Mouse (Mus musculus) brown adipose tissue, adult 24 weeks (tissue): ENCODE measurements around the gene Cyp2d34. TPM values are rescaled to one million over a fixed set of nuclear protein-coding genes. Genes with fewer than 3 reads are reported as not detected.

ENCODE experiments used
- H3K27ac ChIP-seq: fragments of 200-500 bp; replicated peaks from 2 replicates; pipeline ENCODE4 v1.5.1; 2012; ENCODE audit warnings: low read depth, mild to moderate bottlenecking, low read length
- H3K4me1 ChIP-seq: fragments of 200-500 bp; 2 replicates; pipeline ENCODE4 v1.6.1; 2012; ENCODE audit warnings: low read length, mixed read lengths; ENCODE audit not compliant: control insufficient read depth, insufficient read depth, insufficient read length
- H3K4me3 ChIP-seq: fragments of 200-500 bp; 2 replicates; pipeline ENCODE4 v1.5.1; 2012; ENCODE audit warnings: low read depth, mild to moderate bottlenecking, low read length, moderate library complexity; ENCODE audit not compliant: insufficient read depth
- polyA plus RNA-seq: library from polyadenylated mRNA; stranded (reverse); fragments of >200 nt; gene quantifications from 2 replicates; pipeline ENCODE4 v1.2.4, GENCODE M21; 2012; ENCODE audit not compliant: missing spikeins, insufficient read depth, insufficient read length

Cyp2d34 gene
- not detected in 2 replicates for polyA plus RNA-seq

DNA sequence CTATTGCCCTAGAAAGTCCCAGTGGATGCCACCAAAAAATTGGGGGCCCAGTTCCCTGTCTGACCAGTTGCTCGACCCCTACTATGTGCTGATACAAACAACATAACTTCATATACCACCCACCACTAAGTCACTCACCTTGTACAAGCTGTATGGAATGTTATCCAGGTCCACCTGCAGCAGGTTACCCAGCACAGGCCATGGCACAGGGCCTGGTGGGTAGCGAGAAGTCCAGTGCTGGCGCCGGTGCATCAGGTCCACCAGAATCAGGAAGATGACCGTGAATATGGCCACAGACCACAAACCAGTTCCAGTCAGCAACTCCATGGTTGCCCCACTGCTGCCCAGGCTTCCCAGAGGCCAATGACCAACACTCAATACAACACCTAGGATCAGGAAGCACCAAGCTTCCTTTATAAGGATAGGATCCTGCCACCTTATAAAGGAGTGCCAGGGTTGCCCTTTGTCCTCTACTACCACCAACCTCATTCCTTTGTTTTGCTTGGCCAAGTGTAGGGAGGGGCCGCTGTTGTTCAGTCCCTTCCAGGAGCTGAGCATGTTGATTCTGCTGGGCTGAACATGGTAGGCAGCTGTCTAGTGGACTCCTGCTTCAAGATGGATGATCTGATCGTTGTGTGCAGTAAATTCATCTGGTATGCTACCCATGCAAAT, at the start of gene Cyp2d34:
Gene Cyp2d34, minus strand, starts transcription at position 416 of the 672 bp plus-strand sequence.
- no peaks in the 10 kb centered on the region for H3K4me1 ChIP-seq
- no peak within 1 kb of the TSS for H3K4me3 ChIP-seq
- no peak within 1 kb of the TSS for H3K27ac ChIP-seq

DNA sequence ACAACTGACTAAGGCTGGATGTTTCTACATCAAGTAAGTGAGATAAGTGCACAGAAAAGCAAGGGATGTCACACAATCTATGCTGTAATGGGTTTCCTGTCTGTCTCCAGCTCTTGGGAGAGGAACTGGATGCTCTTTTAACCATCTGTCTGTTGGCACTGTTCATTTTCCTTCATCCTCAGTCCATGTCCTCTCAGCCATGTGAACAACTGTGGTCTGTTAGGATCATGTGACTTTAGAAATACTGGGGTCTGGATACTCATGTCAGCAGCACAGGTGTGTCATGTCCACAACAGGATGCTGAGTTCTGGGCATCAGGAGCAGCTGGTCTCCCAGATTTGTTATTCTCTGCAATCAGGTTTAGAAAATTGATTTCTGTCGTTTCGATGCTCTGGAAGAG, 35.6 kb upstream of the Cyp2d34 start:
- Histone ChIP-seq H3K4me3 (no peak overlapping the region), H3K4me1 (no peaks in the 10 kb centered on the region), H3K27ac (no peak overlapping the region)

DNA sequence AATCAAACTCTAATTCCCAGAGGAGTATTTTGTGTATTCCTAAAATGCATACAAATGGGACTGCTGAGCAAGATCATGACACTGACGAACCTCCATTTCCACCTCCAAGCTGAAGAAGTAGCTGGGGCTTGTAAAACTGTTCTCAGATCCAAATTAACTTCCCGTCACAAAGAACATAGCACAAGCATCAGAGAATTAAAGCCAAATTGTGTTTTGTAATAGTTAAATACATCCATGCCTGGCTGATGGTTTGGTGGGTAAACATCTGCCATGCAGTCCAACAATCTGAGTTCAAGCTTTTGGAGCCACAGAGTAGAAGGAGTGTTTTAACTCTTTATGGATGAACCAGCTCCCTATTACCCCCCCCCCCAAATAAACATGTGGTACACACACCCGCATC, 23.6 kb upstream of the Cyp2d34 start:
- Histone ChIP-seq H3K4me1 (no peaks in the 10 kb centered on the region), H3K4me3 (no peak overlapping the region), H3K27ac (no peak overlapping the region)

DNA sequence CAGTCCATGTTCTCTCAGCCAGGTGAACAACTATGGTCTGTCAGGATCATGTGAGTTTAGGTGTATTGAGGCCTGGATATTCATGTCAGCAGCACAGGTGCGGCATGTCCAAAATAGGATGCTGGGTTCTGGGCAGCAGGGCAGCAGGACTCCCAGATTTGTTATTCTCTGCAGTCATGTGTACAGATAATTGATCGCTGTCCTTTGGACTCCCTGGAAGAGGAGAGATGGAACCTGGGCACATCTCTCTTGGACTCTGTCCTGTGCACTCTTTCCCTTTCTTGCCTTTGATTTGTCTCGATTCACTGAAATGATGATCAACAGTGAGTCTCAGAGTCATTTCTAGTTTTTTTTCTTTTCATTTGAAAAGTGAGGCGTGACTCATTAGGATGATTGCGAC, 23.0 kb upstream of the Cyp2d34 start:
- Histone ChIP-seq H3K4me3 (no peak overlapping the region), H3K4me1 (no peaks in the 10 kb centered on the region), H3K27ac (no peak overlapping the region)

DNA sequence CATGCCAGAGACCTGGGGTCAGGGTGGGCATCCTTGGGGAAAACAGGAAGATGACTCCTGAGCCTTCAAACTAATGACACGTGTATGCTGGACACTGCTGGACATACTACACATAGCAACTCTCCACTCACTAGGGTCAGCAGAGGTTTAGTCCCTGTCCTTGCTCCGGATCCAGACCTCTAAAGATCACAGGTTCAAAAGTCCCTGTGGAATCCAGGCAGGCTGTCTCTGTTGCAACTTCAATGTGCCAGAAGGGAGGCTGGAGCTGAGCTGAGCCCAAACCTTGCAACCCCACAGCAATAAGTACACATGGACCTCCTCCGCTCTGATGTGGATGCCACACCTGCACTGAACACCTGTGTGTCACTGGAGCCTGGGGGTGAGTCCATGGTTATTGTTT, 22.0 kb upstream of the Cyp2d34 start:
- H3K4me3 ChIP-seq, result no peak overlapping the region
- no peak overlapping the region for H3K27ac ChIP-seq
- no peaks in the 10 kb centered on the region for H3K4me1 ChIP-seq

DNA sequence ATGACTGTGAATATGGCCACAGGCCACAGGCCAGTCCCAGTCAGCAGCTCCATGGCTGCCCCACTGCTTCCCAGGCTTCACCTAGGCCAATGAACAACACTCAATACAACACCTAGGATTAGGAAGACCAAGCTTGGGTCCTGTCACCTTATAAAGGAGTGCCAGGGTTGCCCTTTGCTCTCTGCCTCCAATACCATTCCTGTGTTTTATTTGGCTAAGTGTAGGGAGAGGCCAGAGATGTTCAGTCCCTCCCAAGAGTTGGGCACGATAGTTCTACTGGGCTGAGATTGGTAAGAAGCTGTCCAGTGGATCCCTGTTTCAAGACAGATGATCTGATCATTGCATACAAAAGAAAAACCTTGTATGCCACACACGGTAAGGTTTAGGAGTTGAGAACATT, 21.2 kb upstream of the Cyp2d34 start:
- no peak overlapping the region for H3K4me3 ChIP-seq
- no peak overlapping the region for H3K27ac ChIP-seq
- no peaks in the 10 kb centered on the region for H3K4me1 ChIP-seq

DNA sequence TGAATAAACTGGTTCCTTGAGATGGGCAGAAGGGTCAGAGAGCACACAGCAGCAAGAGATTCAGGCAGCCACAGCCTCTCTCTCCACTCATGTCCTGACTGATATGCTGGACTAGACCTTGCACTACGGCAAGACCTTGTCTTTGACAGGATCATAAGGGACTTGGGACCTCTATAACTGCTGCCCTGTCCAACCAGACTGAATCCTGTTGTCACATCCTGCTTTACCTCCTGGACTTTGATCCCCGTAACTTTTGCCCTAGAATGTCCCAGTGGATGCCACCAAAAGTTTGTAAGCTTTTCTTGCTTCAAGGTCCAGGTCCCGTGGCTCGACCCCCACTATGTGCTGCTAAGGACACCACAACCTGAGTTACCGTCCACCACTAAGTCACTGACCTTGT, 20.6 kb upstream of the Cyp2d34 start:
- Histone ChIP-seq H3K4me1 (no peaks in the 10 kb centered on the region), H3K4me3 (no peak overlapping the region), H3K27ac (no peak overlapping the region)

DNA sequence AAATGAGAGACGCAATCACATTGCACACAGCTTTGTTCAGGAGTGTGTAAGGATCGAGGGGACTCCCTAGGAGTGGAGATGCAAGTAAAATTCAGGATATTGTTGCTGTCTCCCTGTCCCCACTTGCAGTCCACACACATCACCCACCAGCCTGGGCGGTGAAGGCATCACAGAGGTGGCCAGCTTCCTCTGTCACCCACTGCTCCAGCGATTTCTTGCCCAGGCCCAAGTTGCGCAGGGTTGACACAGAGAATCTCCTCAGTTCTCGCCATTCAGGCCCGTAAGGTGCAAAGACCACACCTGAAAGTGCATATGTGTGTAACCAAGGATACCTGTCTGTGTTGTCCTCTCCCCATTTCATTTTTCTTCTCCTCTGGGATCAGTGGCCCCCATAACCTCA, 19.5 kb upstream of the Cyp2d34 start:
- Histone ChIP-seq H3K27ac (no peak overlapping the region), H3K4me3 (no peak overlapping the region)

DNA sequence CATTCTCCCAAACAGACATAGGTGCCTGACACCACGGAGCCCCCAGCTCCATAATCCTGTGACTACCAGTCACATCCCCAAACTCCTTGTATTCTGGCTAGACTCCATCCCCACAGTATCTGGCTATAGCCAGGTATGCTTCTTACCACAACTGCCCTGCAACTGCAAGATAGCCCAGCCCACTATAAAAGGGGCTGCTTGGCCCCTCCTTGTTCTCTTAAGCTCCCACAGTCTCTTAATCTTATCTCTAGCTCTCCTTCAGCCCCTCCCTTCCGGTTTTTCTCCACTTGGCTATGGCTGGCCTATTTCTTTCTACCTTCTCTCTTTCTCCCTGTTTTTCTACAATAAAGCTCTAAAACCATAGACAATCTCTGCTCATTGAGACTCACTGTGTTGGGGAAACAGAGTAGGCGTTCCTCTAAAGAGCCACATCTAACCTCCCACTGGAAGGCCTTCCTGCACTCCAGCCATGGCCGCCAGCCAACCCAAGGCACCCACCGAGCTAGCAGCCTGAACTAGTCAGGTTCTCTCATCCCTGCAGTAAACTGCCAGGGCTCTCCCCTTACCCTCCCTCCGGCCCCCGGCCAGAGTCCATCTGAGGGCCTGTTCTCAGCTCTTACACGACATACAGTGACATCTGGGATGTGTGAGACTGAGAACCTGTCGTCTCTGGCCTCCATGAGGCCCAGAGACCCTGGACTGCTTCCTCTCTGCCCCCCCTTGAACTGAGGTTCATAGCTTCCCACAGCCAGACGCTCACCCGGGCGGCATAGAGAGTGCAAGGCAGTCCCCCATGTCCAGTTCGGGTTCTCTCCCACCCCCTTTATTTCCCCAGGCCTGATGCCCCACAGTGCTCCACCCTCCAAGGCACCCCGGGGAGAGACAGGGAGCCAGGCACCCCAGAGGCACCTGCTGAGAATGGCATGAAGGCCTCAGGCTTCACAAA, 16.7 kb upstream of the Cyp2d34 start:
- Histone ChIP-seq H3K27ac (no peak overlapping the region), H3K4me3 (no peak overlapping the region), H3K4me1 (no peaks in the 10 kb centered on the region)

More for the DNA sequence above, 19.5 kb upstream of the Cyp2d34 start:
- no peaks in the 10 kb centered on the region for H3K4me1 ChIP-seq

DNA sequence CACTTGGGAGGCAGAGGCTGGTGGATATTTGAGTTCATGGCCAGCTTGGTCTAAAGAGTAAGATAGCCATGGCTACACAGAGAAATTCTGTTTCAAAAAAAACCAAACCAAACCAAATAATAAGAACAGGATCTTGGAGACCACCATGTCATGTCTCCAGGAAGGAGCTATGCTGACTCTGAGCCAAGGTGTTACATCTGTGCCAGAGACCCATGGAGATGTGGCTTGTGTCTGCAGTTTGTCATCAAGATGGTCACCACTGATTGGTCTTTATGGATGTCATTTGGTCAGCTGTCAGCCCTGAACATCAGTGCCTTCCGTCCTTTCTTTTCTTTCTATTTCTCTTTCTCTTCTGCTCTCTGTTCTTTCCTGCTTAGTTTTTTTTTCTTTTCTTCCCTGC, 14.2 kb upstream of the Cyp2d34 start:
- no peak overlapping the region for H3K4me3 ChIP-seq
- H3K27ac ChIP-seq, result no peak overlapping the region
- H3K4me1 ChIP-seq, result no peaks in the 10 kb centered on the region

DNA sequence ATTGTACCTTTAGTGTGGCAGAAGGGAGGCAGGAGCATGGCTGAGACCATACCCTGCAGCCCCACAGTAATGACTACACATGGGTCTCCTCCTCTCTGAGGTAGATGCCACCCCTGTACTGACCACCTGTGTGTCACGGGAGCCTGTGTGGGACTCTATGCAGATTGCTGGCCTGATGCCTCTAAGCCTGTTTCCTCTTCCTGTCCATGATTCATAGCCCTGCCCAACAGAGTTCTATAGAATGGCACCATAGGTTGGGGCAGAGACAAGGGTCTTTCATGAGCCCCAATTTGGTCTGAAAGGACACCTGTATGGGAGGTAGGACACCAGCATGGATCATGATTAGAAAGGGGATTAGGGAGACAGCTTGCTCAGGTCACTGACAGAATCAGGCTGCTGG, 1.2 kb upstream of the Cyp2d34 start:
- no peak overlapping the region for H3K27ac ChIP-seq
- H3K4me1 ChIP-seq, result no peaks in the 10 kb centered on the region
- no peak overlapping the region for H3K4me3 ChIP-seq

DNA sequence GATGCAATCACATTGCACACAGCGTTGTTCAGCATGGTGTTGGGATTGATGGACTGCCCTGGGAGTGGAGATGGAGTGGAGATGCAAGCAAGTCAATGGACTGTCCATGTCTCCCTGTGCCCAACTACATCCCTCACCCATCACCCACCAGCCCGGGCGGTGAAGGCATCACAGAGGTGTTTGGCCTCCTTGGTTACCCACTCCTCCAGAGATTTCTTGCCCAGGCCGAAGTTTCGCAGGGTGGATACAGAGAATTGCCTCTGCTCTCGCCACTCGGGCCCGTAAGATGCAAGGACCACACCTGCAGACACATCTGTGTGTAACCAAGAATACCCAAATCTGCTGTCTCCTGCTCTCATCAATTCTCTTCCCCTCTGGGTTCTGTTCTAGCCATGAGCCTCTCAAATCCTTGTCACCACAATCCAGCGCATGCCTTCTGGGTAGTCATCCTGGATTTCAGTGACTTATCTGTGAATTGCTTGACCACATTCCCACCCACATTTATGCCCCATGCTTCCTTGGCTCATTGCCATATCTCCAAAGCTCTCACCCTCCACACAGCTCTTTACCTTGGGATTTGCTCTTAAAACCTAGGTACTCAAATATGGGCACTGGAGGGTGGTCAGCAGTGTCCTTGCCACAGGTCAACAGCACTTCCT, 2.3 kb downstream of the Cyp2d34 start:
- H3K27ac ChIP-seq, result no peak overlapping the region

DNA sequence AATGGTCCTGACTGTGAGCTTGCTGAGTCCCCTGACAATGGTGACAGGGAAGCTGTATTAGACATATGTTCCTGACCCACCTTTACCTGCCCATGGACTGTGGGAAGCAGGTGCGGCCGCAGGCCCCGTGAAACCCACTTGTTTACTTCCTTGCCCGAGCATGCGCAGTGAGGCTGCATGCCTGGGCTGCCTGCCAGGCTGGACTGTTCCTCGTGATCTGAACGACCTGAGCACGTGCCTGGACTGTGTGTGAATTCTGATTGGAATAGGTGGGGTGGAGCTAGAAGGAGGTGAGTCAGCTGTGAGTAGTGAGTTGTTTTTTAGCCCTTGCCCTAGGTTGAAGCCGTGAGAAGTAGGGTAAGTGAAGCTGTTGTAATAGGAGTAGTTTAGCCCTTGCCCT, 38.1 kb downstream of the Cyp2d34 start:
- Histone ChIP-seq H3K27ac (no peak overlapping the region), H3K4me1 (no peaks in the 10 kb centered on the region), H3K4me3 (no peak overlapping the region)

More for the DNA sequence above, 2.3 kb downstream of the Cyp2d34 start:
- H3K4me3 ChIP-seq, result no peak overlapping the region
- H3K4me1 ChIP-seq, result no peaks in the 10 kb centered on the region

DNA sequence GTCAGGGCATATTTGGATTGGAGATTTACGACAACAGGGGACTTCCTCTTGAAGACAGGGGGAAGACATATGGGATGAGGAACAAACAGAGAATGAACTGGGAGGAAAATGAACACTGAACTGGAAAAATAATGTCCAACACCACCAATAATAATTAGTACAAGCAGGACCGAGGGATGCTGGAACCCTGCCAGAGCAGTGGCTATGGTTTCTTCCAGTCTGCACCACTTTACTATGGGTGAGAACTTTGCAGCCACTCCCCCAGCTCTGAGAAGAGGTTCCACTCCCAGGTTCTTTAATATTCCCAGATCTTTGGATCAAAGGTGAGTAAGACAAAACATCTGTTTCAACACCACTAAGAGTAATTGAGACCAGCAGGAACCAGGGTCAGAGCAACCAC, 41.7 kb downstream of the Cyp2d34 start:
- H3K27ac ChIP-seq, result no peak overlapping the region
- no peak overlapping the region for H3K4me3 ChIP-seq
- H3K4me1 ChIP-seq, result no peaks in the 10 kb centered on the region

DNA sequence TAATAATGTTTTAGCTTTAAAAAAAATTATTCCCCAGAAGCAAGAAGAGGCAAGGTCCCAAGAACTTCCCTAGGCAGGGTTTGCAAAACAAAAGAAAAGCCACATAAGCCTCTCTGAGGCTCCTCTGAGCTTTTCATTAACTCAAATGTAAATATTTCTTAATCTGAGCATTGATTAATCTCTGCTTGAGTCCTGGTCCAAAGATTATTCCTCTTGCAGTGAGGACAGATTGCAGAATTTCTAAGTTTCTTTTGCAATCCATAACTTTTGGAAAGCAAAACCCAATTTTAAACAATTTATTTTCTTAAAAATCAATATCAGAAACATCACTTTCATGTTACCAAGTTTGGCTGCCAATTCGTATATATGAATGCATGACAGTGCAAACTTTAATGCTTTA, 47.9 kb downstream of the Cyp2d34 start:
- no peaks in the 10 kb centered on the region for H3K4me1 ChIP-seq
- H3K4me3 ChIP-seq, result no peak overlapping the region
- no peak overlapping the region for H3K27ac ChIP-seq
